Mouse (Mus musculus): ENCODE data around the gene 2900026A02Rik.

The 2900026A02Rik gene

GRCm38 (mm10) chr5:113221147-113221865 lies at the start of gene 2900026A02Rik:
TSS of gene 2900026A02Rik (minus strand) at chr5:113221236.
- DNase-seq (ENCODE audit: low spot score in 2 of 2), result peak; percentile 59 to 68

GRCm38 (mm10) chr5:113270043-113270442 lies 49.0 kb upstream of the 2900026A02Rik start:
- no peak for DNase-seq (ENCODE audit: low spot score in 2 of 2)

GRCm38 (mm10) chr5:113268246-113268645 lies 47.2 kb upstream of the 2900026A02Rik start:
- DNase-seq (ENCODE audit: low spot score in 2 of 2), result no peak

GRCm38 (mm10) chr5:113265637-113266036 lies 44.6 kb upstream of the 2900026A02Rik start:
- no peak for DNase-seq (ENCODE audit: low spot score in 2 of 2)

GRCm38 (mm10) chr5:113250806-113251205 lies 29.8 kb upstream of the 2900026A02Rik start:
- DNase-seq (ENCODE audit: low spot score in 2 of 2), result no peak

- no peak for DNase-seq (ENCODE audit: low spot score in 2 of 2)
Measured at GRCm38 (mm10) chr5:113249263-113249930, 28.4 kb upstream of the 2900026A02Rik start.

- no peak for DNase-seq (ENCODE audit: low spot score in 2 of 2)
Measured at GRCm38 (mm10) chr5:113230196-113230595, 9.2 kb upstream of the 2900026A02Rik start.

GRCm38 (mm10) chr5:113226632-113227102 lies 5.6 kb upstream of the 2900026A02Rik start, which contains the start of gene Tmem211:
TSS of gene Tmem211 (plus strand) at chr5:113226909.
- peak; percentile 73 to 80 for DNase-seq (ENCODE audit: low spot score in 2 of 2)

GRCm38 (mm10) chr5:113225686-113226435 lies 4.8 kb upstream of the 2900026A02Rik start:
- no peak for DNase-seq (ENCODE audit: low spot score in 2 of 2)

GRCm38 (mm10) chr5:113225271-113225670 lies 4.2 kb upstream of the 2900026A02Rik start:
- DNase-seq (ENCODE audit: low spot score in 2 of 2), result no peak

- no peak for DNase-seq (ENCODE audit: low spot score in 2 of 2)
Measured at GRCm38 (mm10) chr5:113223888-113224287, 2.9 kb upstream of the 2900026A02Rik start.

- no peak for DNase-seq (ENCODE audit: low spot score in 2 of 2)
Measured at GRCm38 (mm10) chr5:113220383-113221146, 471 bp downstream of the 2900026A02Rik start.

GRCm38 (mm10) chr5:113219876-113220275 lies 1.2 kb downstream of the 2900026A02Rik start:
- no peak for DNase-seq (ENCODE audit: low spot score in 2 of 2)

GRCm38 (mm10) chr5:113219450-113219849 lies 1.6 kb downstream of the 2900026A02Rik start:
- DNase-seq (ENCODE audit: low spot score in 2 of 2), result no peak

- DNase-seq (ENCODE audit: low spot score in 2 of 2), result no peak
Measured at GRCm38 (mm10) chr5:113218617-113219235, 2.3 kb downstream of the 2900026A02Rik start.

GRCm38 (mm10) chr5:113217076-113217475 lies 4.0 kb downstream of the 2900026A02Rik start:
- DNase-seq (ENCODE audit: low spot score in 2 of 2), result no peak

GRCm38 (mm10) chr5:113216328-113216960 lies 4.6 kb downstream of the 2900026A02Rik start:
- DNase-seq (ENCODE audit: low spot score in 2 of 2), result no peak

GRCm38 (mm10) chr5:113215610-113216011 lies 5.4 kb downstream of the 2900026A02Rik start:
- DNase-seq (ENCODE audit: low spot score in 2 of 2), result no peak

GRCm38 (mm10) chr5:113214455-113214854 lies 6.6 kb downstream of the 2900026A02Rik start:
- DNase-seq (ENCODE audit: low spot score in 2 of 2), result no peak

GRCm38 (mm10) chr5:113214041-113214440 lies 7.0 kb downstream of the 2900026A02Rik start:
- no peak for DNase-seq (ENCODE audit: low spot score in 2 of 2)

Measured in frontal cortex, postnatal 25 days (tissue).